Mouse (Mus musculus) layer of hippocampus, adult 8-10 months (tissue): ENCODE results near the gene Pvrig. TPM values are rescaled to one million over a fixed set of nuclear protein-coding genes. Genes with fewer than 3 reads are reported as not detected.
"Not testable (repeated sequence)": the region's sequence is repeated elsewhere in the genome, so short reads cannot be mapped to it uniquely, and the experiment has no call there.

Experiments
- DNase-seq, 2 experiments: peaks; one replicate each; pipeline ENCODE4 v3.0.0; 2022; ENCODE audit warnings: low spot score in 2 of 2
- total RNA-seq, 4 experiments: library from RNA; stranded (reverse); gene quantifications; 2 replicates each; pipeline ENCODE4 v1.2.4; 2022

Pvrig gene
- total RNA-seq = 1 to 10 TPM in 1 of 4 experiments, under 1 TPM in 1, not detected in 2; 0.58 to 1.5 TPM

- DNase-seq = no peak
These were observed at the start of gene Pvrig for GRCm38 (mm10) chr5:138341661-138342060. Gene Pvrig, plus strand, starts transcription at chr5:138341961.

- DNase-seq = no peak
These were observed 47.6 kb upstream of the Pvrig start for GRCm38 (mm10) chr5:138294158-138294557.

GRCm38 (mm10) chr5:138299613-138300012 is 42.1 kb upstream of the Pvrig start:
- DNase-seq = no peak

GRCm38 (mm10) chr5:138312795-138313194 is 29.0 kb upstream of the Pvrig start:
- DNase-seq = no peak

GRCm38 (mm10) chr5:138343216-138343615 is 1.5 kb downstream of the Pvrig start:
- no peak for DNase-seq

GRCm38 (mm10) chr5:138363208-138363607 is 21.4 kb downstream of the Pvrig start:
- DNase-seq = not testable (repeated sequence)

- not testable (repeated sequence) for DNase-seq
These were observed 23.6 kb downstream of the Pvrig start for GRCm38 (mm10) chr5:138365347-138365746.

Other genes with a start within 250 kb of the Pvrig start
- 10 to 100 TPM; 13.4 to 17.5 (median 15.9) TPM for gene Zscan21, start 225.1 kb upstream of the Pvrig start, total RNA-seq
- gene Zfp113, start 186.2 kb upstream of the Pvrig start, total RNA-seq = 10 to 100 TPM; 10.1 to 14.6 (median 13.2) TPM
- 100 to 1,000 TPM; 132 to 137 (median 134) TPM for gene Cops6, start 180.9 kb upstream of the Pvrig start, total RNA-seq
- gene Ap4m1, start 170.0 kb upstream of the Pvrig start, total RNA-seq = 10 to 100 TPM; 24.7 to 32.5 (median 28.9) TPM
- gene Mcm7, start 169.5 kb upstream of the Pvrig start, total RNA-seq = 10 to 100 TPM; 14.1 to 17.9 (median 16.0) TPM
- gene Taf6, start 154.5 kb upstream of the Pvrig start, total RNA-seq = 10 to 100 TPM; 37.9 to 42.7 (median 39.1) TPM
- 10 to 100 TPM; 12.1 to 14.7 (median 13.6) TPM for gene Cnpy4, start 154.5 kb upstream of the Pvrig start, total RNA-seq
- gene Mblac1, start 147.6 kb upstream of the Pvrig start, total RNA-seq = 10 to 100 TPM in 2 of 4 experiments, 1 to 10 TPM in 2; 7.4 to 11.1 (median 9.5) TPM
- gene Nxpe5, start 116.1 kb upstream of the Pvrig start, total RNA-seq = under 1 TPM in 2 of 4 experiments, not detected in 2; 0.19 to 0.37 TPM
- gene Lamtor4, start 86.5 kb upstream of the Pvrig start, total RNA-seq = 10 to 100 TPM; 51.6 to 61.3 (median 58.0) TPM
- gene BC037034, start 77.9 kb upstream of the Pvrig start, total RNA-seq = 10 to 100 TPM; 64.7 to 74.1 (median 70.8) TPM
- gene Gal3st4, start 69.1 kb upstream of the Pvrig start, total RNA-seq = 1 to 10 TPM; 2.9 to 5.2 (median 4.0) TPM
- gene Gm43720, start 62.0 kb upstream of the Pvrig start, total RNA-seq = not detected
- gene Gpc2, start 62.0 kb upstream of the Pvrig start, total RNA-seq = 1 to 10 TPM; 1.5 to 2.2 (median 1.8) TPM
- 1 to 10 TPM in 2 of 4 experiments, under 1 TPM in 2; 0.33 to 2.7 (median 1.1) TPM for gene Stag3, start 61.7 kb upstream of the Pvrig start, total RNA-seq
- gene Zfp157, start 99.5 kb downstream of the Pvrig start, total RNA-seq = 10 to 100 TPM; 21.1 to 29.6 (median 24.7) TPM
- gene 1700123K08Rik, start 222.8 kb downstream of the Pvrig start, total RNA-seq = under 1 TPM in 1 of 4 experiments, not detected in 3; 0.45 TPM